Mouse (Mus musculus) liver, embryonic 16.5 days (tissue): ENCODE results near the gene Osbpl8. TPM values are rescaled to one million over a fixed set of nuclear protein-coding genes. Genes with fewer than 3 reads are reported as not detected.
A peak's percentile ranks its signal among the peaks of the same experiment; 100 is the strongest.
"Not testable (repeated sequence)": the region's sequence is repeated elsewhere in the genome, so short reads cannot be mapped to it uniquely, and the experiment has no call there.

Experiments
- ATAC-seq: fragments of 200-750 bp; cut with Nextera tagmentation; 2 replicates; pipeline ENCODE4 v1.8.0; 2017; ENCODE audit warnings: low read depth, mild to moderate bottlenecking, moderate number of reproducible peaks, moderate library complexity
- H3K27ac ChIP-seq: fragments of 300-500 bp; sonication (generic); 2 replicates; pipeline ENCODE4 v1.5.1; 2014; ENCODE audit warnings: mild to moderate bottlenecking, low read length
- H3K27me3 ChIP-seq: fragments of 300-500 bp; sonication (generic); 2 replicates; pipeline ENCODE4 v1.6.1; 2014; ENCODE audit warnings: low read depth, low read length, mixed read lengths; ENCODE audit not compliant: control insufficient read depth, insufficient read depth
- H3K36me3 ChIP-seq: fragments of 300-500 bp; sonication (generic); 2 replicates; pipeline ENCODE4 v1.6.1; 2014; ENCODE audit warnings: mild to moderate bottlenecking; ENCODE audit not compliant: control insufficient read depth, insufficient read depth
- H3K4me1 ChIP-seq: fragments of 300-500 bp; sonication (generic); 2 replicates; pipeline ENCODE4 v1.6.1; 2014; ENCODE audit warnings: low read depth, low read length, mixed read lengths; ENCODE audit not compliant: control insufficient read depth
- H3K4me2 ChIP-seq: fragments of 300-500 bp; sonication (generic); 2 replicates; pipeline ENCODE4 v1.6.1; 2014; ENCODE audit warnings: low read depth, low read length, mixed read lengths
- H3K4me3 ChIP-seq: fragments of 300-500 bp; sonication (generic); 2 replicates; pipeline ENCODE4 v1.5.1; 2014; ENCODE audit warnings: low read depth, mild to moderate bottlenecking, low read length
- H3K9ac ChIP-seq: fragments of 300-500 bp; sonication (generic); 2 replicates; pipeline ENCODE4 v1.6.1; 2014; ENCODE audit warnings: low read depth, low read length
- H3K9me3 ChIP-seq: fragments of 300-500 bp; sonication (generic); replicated peaks from 2 replicates; pipeline ENCODE4 v1.6.1; 2016; ENCODE audit warnings: low read length; ENCODE audit not compliant: control insufficient read depth
- WGBS: fragments of 180-500 bp; shearing (Covaris S2); extraction: QIAGEN DNeasy Blood & Tissue Kit; methylation state at CpG from one replicate; pipeline ENCODE4 v1.1.7; 2014; ENCODE audit not compliant: insufficient replicate concordance; 5-methylcytosine and 5-hydroxymethylcytosine counted together
- polyA plus RNA-seq: library from polyadenylated mRNA; unstranded; fragments of >200 nt; fragmentation: Nextera tagmentation; extraction: Ambion mirVana; gene quantifications from 2 replicates; pipeline ENCODE4 v1.2.1, GENCODE M21; 2015

The Osbpl8 gene
- polyA plus RNA-seq, 1 experiment from 2014 or later: 8.2 TPM

GRCm38 (mm10) chr10:111127388-111127787, 37.2 kb upstream of the Osbpl8 start:
- no peaks in the 10 kb centered on the region for H3K4me1 ChIP-seq
- no peak overlapping the region for H3K4me2 ChIP-seq

GRCm38 (mm10) chr10:111128493-111128892, 36.1 kb upstream of the Osbpl8 start:
- Histone ChIP-seq H3K4me1 (no peaks in the 10 kb centered on the region), H3K27ac (no peak overlapping the region), H3K36me3 (no peaks in the 10 kb centered on the region), H3K4me2 (no peak overlapping the region), H3K9ac (no peak overlapping the region), H3K9me3 (no peaks in the 10 kb centered on the region), H3K4me3 (no peak overlapping the region), H3K27me3 (no peaks in the 10 kb centered on the region)
- ATAC-seq: no peak
- 36% methylated on average over 3 of the region's 3 CpGs for WGBS

More at GRCm38 (mm10) chr10:111127388-111127787, 37.2 kb upstream of the Osbpl8 start:
- no peak overlapping the region for H3K27ac ChIP-seq
- H3K9ac ChIP-seq: no peak overlapping the region
- H3K27me3 ChIP-seq: no peaks in the 10 kb centered on the region
- ATAC-seq: no peak
- H3K36me3 ChIP-seq: no peaks in the 10 kb centered on the region
- H3K4me3 ChIP-seq: no peak overlapping the region
- 57% methylated on average over 10 of the region's 10 CpGs for WGBS
- H3K9me3 ChIP-seq: no peaks in the 10 kb centered on the region

GRCm38 (mm10) chr10:111129867-111130620, 34.5 kb upstream of the Osbpl8 start:
- Histone ChIP-seq H3K4me1 (no peaks in the 10 kb centered on the region), H3K27ac (no peak overlapping the region), H3K36me3 (no peaks in the 10 kb centered on the region), H3K9ac (no peak overlapping the region), H3K9me3 (no peaks in the 10 kb centered on the region), H3K4me2 (no peak overlapping the region), H3K27me3 (no peaks in the 10 kb centered on the region), H3K4me3 (no peak overlapping the region)
- ATAC-seq: no peak
- 77% methylated on average over 15 of the region's 15 CpGs for WGBS

- H3K36me3 ChIP-seq: no peaks in the 10 kb centered on the region
- no peak overlapping the region for H3K4me2 ChIP-seq
- H3K4me3 ChIP-seq: no peak overlapping the region
- ATAC-seq: no peak
- no peak overlapping the region for H3K9ac ChIP-seq
- no peaks in the 10 kb centered on the region for H3K27me3 ChIP-seq
- no peak overlapping the region for H3K27ac ChIP-seq
- H3K4me1 ChIP-seq: no peaks in the 10 kb centered on the region
- no peaks in the 10 kb centered on the region for H3K9me3 ChIP-seq
- WGBS: 76% methylated on average over 3 of the region's 3 CpGs
Measured at GRCm38 (mm10) chr10:111130872-111131271, 33.7 kb upstream of the Osbpl8 start.

- Histone ChIP-seq H3K36me3 (no peaks in the 10 kb centered on the region), H3K27me3 (no peaks in the 10 kb centered on the region), H3K9ac (no peak overlapping the region), H3K9me3 (no peaks in the 10 kb centered on the region), H3K27ac (no peak overlapping the region), H3K4me2 (no peak overlapping the region), H3K4me3 (no peak overlapping the region), H3K4me1 (no peaks in the 10 kb centered on the region)
- ATAC-seq: no peak
- WGBS: 63% methylated on average over 5 of the region's 5 CpGs
Measured at GRCm38 (mm10) chr10:111133271-111133670, 31.3 kb upstream of the Osbpl8 start.

GRCm38 (mm10) chr10:111133936-111134335, 30.6 kb upstream of the Osbpl8 start:
- Histone ChIP-seq H3K36me3 (no peaks in the 10 kb centered on the region), H3K4me1 (no peaks in the 10 kb centered on the region), H3K9me3 (no peaks in the 10 kb centered on the region), H3K27ac (no peak overlapping the region), H3K4me3 (no peak overlapping the region), H3K27me3 (no peaks in the 10 kb centered on the region), H3K9ac (no peak overlapping the region), H3K4me2 (no peak overlapping the region)
- no peak for ATAC-seq
- WGBS: 72% methylated on average over 8 of the region's 8 CpGs

GRCm38 (mm10) chr10:111134412-111134957, 30.1 kb upstream of the Osbpl8 start:
- no peaks in the 10 kb centered on the region for H3K9me3 ChIP-seq
- WGBS: 64% methylated on average over 9 of the region's 9 CpGs
- H3K4me2 ChIP-seq: no peak overlapping the region
- H3K9ac ChIP-seq: no peak overlapping the region
- H3K4me1 ChIP-seq: no peaks in the 10 kb centered on the region
- no peak overlapping the region for H3K4me3 ChIP-seq
- no peaks in the 10 kb centered on the region for H3K36me3 ChIP-seq
- no peaks in the 10 kb centered on the region for H3K27me3 ChIP-seq
- 0 out of 2 replicates have a peak overlapping the region, but pooled peaks have one; percentile 26 for H3K27ac ChIP-seq
- 0 out of 2 replicates have a peak, but pooled peaks have one; percentile 24 for ATAC-seq

GRCm38 (mm10) chr10:111136306-111136705, 28.2 kb upstream of the Osbpl8 start:
- H3K4me1 ChIP-seq, ATAC-seq, H3K4me3 ChIP-seq, H3K36me3 ChIP-seq, H3K9ac ChIP-seq, H3K4me2 ChIP-seq, H3K27ac ChIP-seq, H3K27me3 ChIP-seq, H3K9me3 ChIP-seq: not testable (repeated sequence)
- 58% methylated on average over 5 of the region's 5 CpGs for WGBS

- WGBS: 77% methylated on average over 4 of the region's 4 CpGs
- no peaks in the 10 kb centered on the region for H3K9me3 ChIP-seq
- no peaks in the 10 kb centered on the region for H3K27me3 ChIP-seq
- H3K4me3 ChIP-seq: no peak overlapping the region
- H3K4me2 ChIP-seq: no peak overlapping the region
- H3K27ac ChIP-seq: no peak overlapping the region
- no peak for ATAC-seq
- H3K9ac ChIP-seq: no peak overlapping the region
- H3K36me3 ChIP-seq: no peaks in the 10 kb centered on the region
- no peaks in the 10 kb centered on the region for H3K4me1 ChIP-seq
Measured at GRCm38 (mm10) chr10:111137905-111138304, 26.6 kb upstream of the Osbpl8 start.
